ENCODE assay signal across 18 mouse cellular contexts in genomic region chr5:135037946-135038345, GRCm38 (mm10). TPM values are rescaled to one million over a fixed set of nuclear protein-coding genes. Genes with fewer than 3 reads are reported as not detected.
DNase-seq lines count a peak whose midpoint lies in the region; TF ChIP-seq lines count a peak whose summit lies in the region.
"Had no signal": no experiment of that assay in that cellular context is flagged by ENCODE, and none has a peak within 500 bp of the region (broad histone marks: within the 10 kb centered on the region; RNA-seq: fewer than 3 reads in every experiment).

No protein-coding gene starts in this region.

- intact Hi-C loops in left cerebral cortex, adult 2 months (cut with DNase I): no loop called here
- intact Hi-C loops in left cerebral cortex, postnatal 14 days (cut with DNase I): no loop called here

- peak; percentile 59 to 71 for DNase-seq in cerebellum, postnatal 25 days
- no peak for DNase-seq in cerebellum, adult 8-10 months
- no peak for DNase-seq in left cerebral cortex, adult 2 months (ENCODE audit: extremely low spot score in 1 of 2, low spot score in 2 of 2)
- no peak for DNase-seq in left cerebral cortex, postnatal 14 days (ENCODE audit: low spot score in 2 of 2)
- peak; percentile 28 for DNase-seq in 3T3-L1 (ENCODE audit: low read depth, low spot score)
- no peak for DNase-seq in lung, postnatal 36 days
- DNase-seq: adrenal gland, adult 2 months; adrenal gland, postnatal 10 days; adrenal gland, postnatal 25 days; cerebellum, adult 11 months; cerebellum, adult 9-10 months; cerebellum, postnatal 10 days; forebrain, postnatal 0 days had no signal

- H3K27ac ChIP-seq in left cerebral cortex, adult 2 months: peak overlapping the region; percentile 91
- H3K27ac ChIP-seq: embryonic facial prominence, embryonic 10.5 days; embryonic facial prominence, embryonic 12.5 days; forebrain, embryonic 13.5 days; forebrain, embryonic 15.5 days had no signal

- TF ChIP-seq CTCF in left cerebral cortex, adult 2 months (IDR thresholded peaks at IDR 0.05): no peak

- no peak overlapping the region for H3K4me3 ChIP-seq in left cerebral cortex, adult 2 months
- H3K4me3 ChIP-seq: embryonic facial prominence, embryonic 10.5 days; embryonic facial prominence, embryonic 12.5 days; forebrain, embryonic 13.5 days; forebrain, embryonic 15.5 days had no signal

RNA-seq across cellular contexts. Expression of gene Stx1a, which starts 14.7 kb away (rescaled TPM):
- total RNA-seq in left cerebral cortex, adult 2 months (2021): 100 to 1,000 TPM; 340 to 346 TPM
- 100 to 1,000 TPM; 413 to 473 TPM for total RNA-seq in left cerebral cortex, postnatal 14 days (2021)

RNA-seq across cellular contexts. Expression of gene Dnajc30, which starts 26.1 kb away (rescaled TPM):
- total RNA-seq in left cerebral cortex, adult 2 months (2021): 10 to 100 TPM; 38.6 to 41.7 TPM
- 10 to 100 TPM; 41.6 to 42.9 TPM for total RNA-seq in left cerebral cortex, postnatal 14 days (2021)

RNA-seq across cellular contexts. Expression of gene Bud23, which starts 26.8 kb away (rescaled TPM):
- 10 to 100 TPM; 53.4 to 57.3 TPM for total RNA-seq in left cerebral cortex, adult 2 months (2021)
- 10 to 100 TPM; 34.0 to 55.7 TPM for total RNA-seq in left cerebral cortex, postnatal 14 days (2021)

RNA-seq across cellular contexts. Expression of gene Abhd11, which starts 29.0 kb away (rescaled TPM):
- total RNA-seq in left cerebral cortex, adult 2 months (2021): 10 to 100 TPM; 31.3 to 39.3 TPM
- total RNA-seq in left cerebral cortex, postnatal 14 days (2021): 10 to 100 TPM; 41.2 to 42.0 TPM

RNA-seq across cellular contexts. Expression of gene Vps37d, which starts 40.1 kb away (rescaled TPM):
- total RNA-seq in left cerebral cortex, adult 2 months (2021): 10 to 100 TPM; 26.8 to 30.8 TPM
- total RNA-seq in left cerebral cortex, postnatal 14 days (2021): 10 to 100 TPM; 23.6 to 30.9 TPM
- total RNA-seq: common myeloid progenitor, adult 5-6 weeks had no signal

Comparison
In these comparisons a context has a peak if more than half of its experiments do, and no peak if none do; other contexts are left out.
1. DNase-seq: peak in cerebellum, postnatal 25 days (2 of 2) and 3T3-L1 (single experiment); none in cerebellum, adult 8-10 months (single experiment), left cerebral cortex, adult 2 months (0 of 2), left cerebral cortex, postnatal 14 days (0 of 2) and lung, postnatal 36 days (single experiment).